Mouse (Mus musculus): ENCODE measurements around the gene Dab1.

Gene Dab1

GRCm38 (mm10) chr4:104779460-104779859, 1160.3 kb downstream of the Dab1 start:
- DNase-seq = no peak

- no peak for DNase-seq
Observed at GRCm38 (mm10) chr4:104781441-104781840, 1162.3 kb downstream of the Dab1 start.

- no peak for DNase-seq
Observed at GRCm38 (mm10) chr4:104782346-104782745, 1163.2 kb downstream of the Dab1 start.

- no peak for DNase-seq
Observed at GRCm38 (mm10) chr4:104792111-104792510, 1173.0 kb downstream of the Dab1 start.
